Comparison of ENCODE assay signal across 8 mouse cellular contexts in the genomic region with DNA sequence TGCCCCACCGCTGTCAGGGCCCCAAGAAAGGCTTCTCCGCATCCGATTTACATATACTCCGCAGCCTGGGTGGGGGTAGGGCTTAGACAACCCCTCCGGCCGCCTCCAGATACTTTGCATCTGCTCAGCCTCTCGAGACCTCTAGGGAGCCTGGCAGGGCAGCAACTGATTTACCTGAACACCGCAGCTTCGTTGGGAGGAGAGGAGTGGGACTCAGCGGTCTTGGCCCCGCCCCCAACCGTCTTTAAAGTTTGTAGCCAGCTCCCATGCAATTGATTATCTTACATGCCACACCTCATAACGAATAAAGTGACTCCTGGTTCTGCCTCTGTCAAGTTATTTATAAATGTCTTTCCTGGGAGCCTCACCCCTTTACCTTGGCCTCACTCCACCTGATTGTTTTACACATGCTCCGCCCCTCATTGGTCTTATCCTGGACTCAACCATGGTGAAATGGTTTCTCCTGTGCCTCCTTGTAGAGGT. TPM values are rescaled to one million over a fixed set of nuclear protein-coding genes. Genes with fewer than 3 reads are reported as not detected.
DNase-seq lines count a peak whose midpoint lies in the region; ATAC-seq and TF ChIP-seq lines count a peak whose summit lies in the region.

A gene (minus strand): TSS at position 316 of the 483 bp plus-strand sequence.

- peak; percentile 7; the same call in 1 of the 2 replicates for ATAC-seq in heart, embryonic 13.5 days (ENCODE audit: extremely low read depth, insufficient number of reproducible peaks, low FRiP score, low TSS enrichment)
- peak; percentile 23; the same call in 1 of the 2 replicates for ATAC-seq in kidney, postnatal 0 days (replicated peaks; ENCODE audit: low FRiP score, low read depth)

- TF ChIP-seq CTCF in kidney, postnatal 0 days (IDR thresholded peaks at IDR 0.05; ENCODE audit: low read depth) = no peak

- peak within 1 kb of the TSS; percentile 92 for H3K4me2 ChIP-seq in heart, embryonic 13.5 days
- H3K4me2 ChIP-seq in kidney, postnatal 0 days (ENCODE audit: low read length) = peak within 1 kb of the TSS; percentile 92

- H3K36me3 ChIP-seq in heart, embryonic 13.5 days = peaks cover 41% of the 10 kb centered on the region
- peaks cover 25% of the 10 kb centered on the region for H3K36me3 ChIP-seq in kidney, postnatal 0 days (ENCODE audit: insufficient read depth, low read length)

- peak; percentile 59 to 72 for DNase-seq in right cerebral cortex, postnatal 10 days (ENCODE audit: low spot score in 2 of 2)
- DNase-seq in right cerebral cortex, postnatal 14 days = no peak
- peak; percentile 64 to 65 for DNase-seq in cerebellum, postnatal 10 days
- peak; percentile 27 for DNase-seq in kidney, postnatal 0 days (ENCODE audit: low spot score)
- DNase-seq in lung, postnatal 10 days = peak; percentile 54
- peak; percentile 61 to 82 for DNase-seq in spleen, postnatal 4 days (ENCODE audit: low spot score in 2 of 2)
- no peak for DNase-seq in Muller cell, postnatal 12 days (ENCODE audit: inconsistent ontology term)

- WGBS in heart, embryonic 13.5 days = 3% methylated on average over 14 of the region's 14 CpGs
- WGBS in kidney, postnatal 0 days = 1% methylated on average over 14 of the region's 14 CpGs

- peaks cover 34% of the 10 kb centered on the region for H3K4me1 ChIP-seq in heart, embryonic 13.5 days
- peaks cover 20% of the 10 kb centered on the region for H3K4me1 ChIP-seq in kidney, postnatal 0 days (replicated peaks; ENCODE audit: insufficient read depth, low read length)

- peaks cover 23% of the 10 kb centered on the region for H3K27me3 ChIP-seq in heart, embryonic 13.5 days (replicated peaks)
- no peaks in the 10 kb centered on the region for H3K27me3 ChIP-seq in kidney, postnatal 0 days (ENCODE audit: insufficient read depth, low read length)

- H3K27ac ChIP-seq in heart, embryonic 13.5 days (replicated peaks) = peak within 1 kb of the TSS; percentile 95
- peak within 1 kb of the TSS; percentile 97 for H3K27ac ChIP-seq in kidney, postnatal 0 days

- peak within 1 kb of the TSS; percentile 82 for H3K4me3 ChIP-seq in heart, embryonic 13.5 days
- peak within 1 kb of the TSS; percentile 56 for H3K4me3 ChIP-seq in kidney, postnatal 0 days (replicated peaks; ENCODE audit: low read depth, low read length)

- H3K9me3 ChIP-seq in heart, embryonic 13.5 days = no peaks in the 10 kb centered on the region
- H3K9me3 ChIP-seq in kidney, postnatal 0 days (replicated peaks; ENCODE audit: low read length) = no peaks in the 10 kb centered on the region

- H3K9ac ChIP-seq in heart, embryonic 13.5 days = peak within 1 kb of the TSS; percentile 91
- H3K9ac ChIP-seq in kidney, postnatal 0 days (ENCODE audit: low read depth, low read length) = peak within 1 kb of the TSS; percentile 72

RNA-seq across cellular contexts. Expression of the gene that starts here (rescaled TPM):
- 1.8 and 2.0 TPM in 2 replicates for polyA plus RNA-seq in heart, embryonic 13.5 days (2015; fragmentation: Nextera tagmentation; extraction: Ambion mirVana)
- 4.1 and 4.4 TPM in 2 replicates for polyA plus RNA-seq in kidney, postnatal 0 days (2015; fragmentation: Nextera tagmentation; extraction: Ambion mirVana)

Comparison
In these comparisons a context has a peak if more than half of its experiments do, and no peak if none do; other contexts are left out.
1. DNase-seq: peak in right cerebral cortex, postnatal 10 days (2 of 2), cerebellum, postnatal 10 days (2 of 2), kidney, postnatal 0 days (single experiment), lung, postnatal 10 days (single experiment) and spleen, postnatal 4 days (2 of 2); none in right cerebral cortex, postnatal 14 days (single experiment) and Muller cell, postnatal 12 days (single experiment).